Mouse (Mus musculus) intestine, postnatal 0 days (tissue): ENCODE results near the gene Gtf2b. TPM values are rescaled to one million over a fixed set of nuclear protein-coding genes. Genes with fewer than 3 reads are reported as not detected.

Source experiments
- ATAC-seq: fragments of 200-750 bp; cut with Nextera tagmentation; 2 replicates; pipeline ENCODE4 v1.8.0; 2017; ENCODE audit warnings: mild to moderate bottlenecking, moderate TSS enrichment, moderate library complexity
- H3K27ac ChIP-seq: fragments of 300-500 bp; sonication (generic); 2 replicates; pipeline ENCODE4 v1.5.1; 2014; ENCODE audit warnings: mild to moderate bottlenecking, low read depth, low read length, moderate library complexity
- H3K27me3 ChIP-seq: fragments of 300-500 bp; sonication (generic); replicated peaks from 2 replicates; pipeline ENCODE4 v1.6.1; 2014; ENCODE audit warnings: low read length, mixed read lengths; ENCODE audit not compliant: control insufficient read depth, insufficient read depth
- H3K36me3 ChIP-seq: fragments of 300-500 bp; sonication (generic); 2 replicates; pipeline ENCODE4 v1.6.1; 2014; ENCODE audit warnings: mild to moderate bottlenecking, moderate library complexity; ENCODE audit not compliant: control insufficient read depth, insufficient read depth
- H3K4me1 ChIP-seq: fragments of 300-500 bp; sonication (generic); replicated peaks from 2 replicates; pipeline ENCODE4 v1.6.1; 2014; ENCODE audit warnings: antibody characterized with exemption, low read length, mixed read lengths; ENCODE audit not compliant: control insufficient read depth, insufficient read depth
- H3K4me2 ChIP-seq: fragments of 300-500 bp; sonication (generic); replicated peaks from 2 replicates; pipeline ENCODE4 v1.6.1; 2014; ENCODE audit warnings: low read depth, mild to moderate bottlenecking, moderate library complexity
- H3K4me3 ChIP-seq: fragments of 300-500 bp; sonication (generic); 2 replicates; pipeline ENCODE4 v1.5.1; 2014; ENCODE audit warnings: low read depth, low read length
- H3K9ac ChIP-seq: fragments of 300-500 bp; sonication (generic); 2 replicates; pipeline ENCODE4 v1.6.1; 2014; ENCODE audit warnings: mild to moderate bottlenecking, low read depth, low read length
- H3K9me3 ChIP-seq: fragments of 300-500 bp; sonication (generic); 2 replicates; pipeline ENCODE4 v1.6.1; 2016; ENCODE audit warnings: mixed run types; ENCODE audit not compliant: control insufficient read depth
- CTCF ChIP-seq: sonication (generic); IDR thresholded peaks from 2 replicates; pipeline ENCODE4 v1.5.1; 2016; ENCODE audit warnings: low read depth, mild to moderate bottlenecking, control low read depth, antibody characterized with exemption, moderate library complexity
- WGBS: fragments of 180-500 bp; shearing (Covaris S2); extraction: QIAGEN DNeasy Blood & Tissue Kit; methylation state at CpG from one replicate; pipeline ENCODE4 v1.1.7; 2014; 5-methylcytosine and 5-hydroxymethylcytosine counted together
- polyA plus RNA-seq: library from polyadenylated mRNA; unstranded; fragments of >200 nt; fragmentation: Nextera tagmentation; extraction: Ambion mirVana; gene quantifications from 2 replicates; pipeline ENCODE4 v1.2.1, GENCODE M21; 2015

Gtf2b gene
- polyA plus RNA-seq, 1 experiment from 2014 or later = 79.4 TPM

DNA sequence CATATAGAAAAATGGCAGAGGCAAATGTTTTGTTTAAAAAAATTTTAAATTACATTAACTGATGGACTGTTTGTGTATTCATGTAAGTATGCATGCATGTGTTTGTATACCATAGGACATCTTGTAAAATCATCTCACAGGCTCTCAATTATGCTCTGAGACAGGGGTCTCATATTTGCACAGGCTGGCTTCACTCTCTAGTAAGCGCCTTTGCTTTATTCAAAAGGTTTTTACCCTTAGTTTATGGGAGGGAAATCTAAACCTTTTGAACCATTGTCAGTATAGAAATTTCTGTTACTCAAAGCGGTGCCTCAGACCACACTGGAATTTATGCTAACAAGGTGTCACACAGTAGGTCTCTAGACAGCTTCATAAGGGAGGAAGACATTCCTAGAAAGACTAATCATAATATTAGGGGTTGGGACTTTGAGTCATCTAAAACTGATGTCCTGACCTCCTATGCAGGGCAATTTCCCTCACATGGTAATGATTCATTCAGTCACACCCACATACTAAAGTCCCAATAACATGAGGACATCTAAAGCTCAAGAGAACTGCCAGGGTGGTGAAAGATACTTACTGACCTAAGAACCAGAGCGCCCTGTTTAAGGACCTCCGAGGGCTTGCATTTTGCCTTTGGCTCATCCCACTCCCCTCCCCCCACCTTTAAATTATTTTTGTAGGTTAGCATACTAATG is 61.8 kb downstream of the Gtf2b start:
- no peaks in the 10 kb centered on the region for H3K9me3 ChIP-seq
- ATAC-seq = peak; percentile 72
- no peak overlapping the region for H3K4me2 ChIP-seq
- no peaks in the 10 kb centered on the region for H3K4me1 ChIP-seq
- no peak for TF ChIP-seq CTCF
- no peak overlapping the region for H3K9ac ChIP-seq
- H3K27ac ChIP-seq = no peak overlapping the region; the same call in 1 of the 2 replicates
- H3K27me3 ChIP-seq = no peaks in the 10 kb centered on the region
- peaks cover 18% of the 10 kb centered on the region for H3K36me3 ChIP-seq
- WGBS = 77% methylated on average over 4 of the region's 4 CpGs
- H3K4me3 ChIP-seq = no peak overlapping the region

DNA sequence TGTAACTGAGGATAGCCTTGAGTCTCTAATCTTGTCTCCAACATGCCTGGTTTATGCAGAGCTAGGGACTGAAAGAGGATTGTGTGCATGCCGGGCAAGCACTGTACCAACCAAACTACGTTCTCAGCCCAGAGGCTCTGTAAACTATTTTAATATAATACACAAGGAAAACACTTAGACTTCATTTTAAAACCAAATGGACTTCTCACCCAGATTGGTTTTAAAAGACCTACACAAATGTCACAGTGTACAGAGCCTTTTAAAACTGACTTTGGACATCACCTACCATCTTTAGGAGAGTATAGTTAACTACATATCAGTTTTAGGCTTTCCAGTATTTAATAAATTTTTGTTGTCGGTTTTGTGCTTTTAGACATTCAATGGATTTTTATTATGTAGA is 68.1 kb downstream of the Gtf2b start:
- H3K4me1 ChIP-seq = no peaks in the 10 kb centered on the region
- WGBS = 91% methylated on average over 3 of the region's 3 CpGs
- no peaks in the 10 kb centered on the region for H3K27me3 ChIP-seq
- no peak overlapping the region for H3K4me2 ChIP-seq
- H3K36me3 ChIP-seq = peaks cover 18% of the 10 kb centered on the region
- no peak overlapping the region for H3K9ac ChIP-seq
- no peak for TF ChIP-seq CTCF
- H3K27ac ChIP-seq = no peak overlapping the region
- no peak overlapping the region for H3K4me3 ChIP-seq
- H3K9me3 ChIP-seq = no peaks in the 10 kb centered on the region
- no peak for ATAC-seq

Other genes starting within 250 kb of the Gtf2b start
- gene Gbp7, start 234.7 kb upstream of the Gtf2b start, polyA plus RNA-seq = 11.4 and 12.6 TPM in 2 replicates
- gene Gbp3, start 205.0 kb upstream of the Gtf2b start, polyA plus RNA-seq = 7.3 and 7.6 TPM in 2 replicates
- gene Gbp2b, start 170.2 kb upstream of the Gtf2b start, polyA plus RNA-seq = 0.93 and 1.0 TPM in 2 replicates
- 4.4 and 5.0 TPM in 2 replicates for gene Gbp2, start 144.4 kb upstream of the Gtf2b start, polyA plus RNA-seq
- gene Kyat3, start 64.0 kb upstream of the Gtf2b start, polyA plus RNA-seq = 2.0 and 2.3 TPM in 2 replicates
- gene Pkn2, start 117.0 kb downstream of the Gtf2b start, polyA plus RNA-seq = 42.1 and 48.3 TPM in 2 replicates